Mouse (Mus musculus): ENCODE measurements around the gene Ankrd13c. TPM values are rescaled to one million over a fixed set of nuclear protein-coding genes. Genes with fewer than 3 reads are reported as not detected.
"Not testable (repeated sequence)": the region's sequence is repeated elsewhere in the genome, so short reads cannot be mapped to it uniquely, and the experiment has no call there.

The Ankrd13c gene
- polyA plus RNA-seq, 1 experiment from 2014 or later: 42.3 TPM

DNA sequence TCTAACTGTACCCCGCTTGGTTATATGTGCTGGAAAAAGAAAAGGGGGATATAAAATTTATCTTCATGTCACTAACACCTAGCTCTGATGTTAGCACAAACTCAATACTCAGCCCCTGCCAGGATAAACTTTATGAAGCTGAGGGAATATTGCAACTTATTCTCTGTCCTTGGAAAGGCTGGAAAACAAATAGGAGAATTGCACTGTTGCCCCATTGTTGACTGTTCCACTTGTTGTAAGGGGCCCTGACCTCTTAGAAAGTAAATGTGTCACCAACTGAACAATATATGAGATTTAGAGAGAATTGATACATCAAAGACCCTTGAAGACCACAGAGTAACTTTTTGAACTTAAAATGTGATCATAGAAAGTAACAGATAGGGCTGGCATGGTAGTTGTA, 17.6 kb upstream of the Ankrd13c start:
- WGBS (ENCODE audit: missing documents): 100% methylated on average over 1 of the region's 1 CpGs
- Histone ChIP-seq H3K27ac (no peak overlapping the region), H3K4me3 (ENCODE audit: inconsistent target) (no peak overlapping the region), H3K79me2 (ENCODE audit: inconsistent target) (no peaks in the 10 kb centered on the region), H3K36me3 (ENCODE audit: inconsistent target) (no peaks in the 10 kb centered on the region)

DNA sequence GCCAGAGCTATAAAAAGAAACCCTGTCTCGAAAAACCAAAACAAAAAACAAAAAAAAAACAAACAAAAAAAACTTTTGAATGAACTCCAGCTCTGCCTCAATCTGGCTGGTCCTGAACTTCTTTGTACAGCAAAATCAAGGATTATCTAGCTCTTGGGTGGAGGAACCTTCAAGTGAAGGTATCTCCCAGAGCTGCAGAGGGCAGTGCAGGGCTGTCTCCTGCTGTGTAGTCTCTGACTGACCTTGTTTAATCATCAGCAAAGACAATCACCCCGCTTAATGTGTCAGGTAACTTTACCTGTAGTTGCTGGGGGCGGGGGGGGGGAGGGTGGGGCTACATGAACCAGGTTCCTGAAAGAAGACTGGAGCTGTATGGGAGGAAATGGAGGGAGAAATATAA, 15.4 kb upstream of the Ankrd13c start:
- no peaks in the 10 kb centered on the region for H3K36me3 ChIP-seq (ENCODE audit: inconsistent target)
- no peak overlapping the region for H3K4me3 ChIP-seq (ENCODE audit: inconsistent target)
- H3K27ac ChIP-seq: no peak overlapping the region
- 42% methylated on average over 3 of the region's 3 CpGs for WGBS (ENCODE audit: missing documents)
- no peaks in the 10 kb centered on the region for H3K79me2 ChIP-seq (ENCODE audit: inconsistent target)

DNA sequence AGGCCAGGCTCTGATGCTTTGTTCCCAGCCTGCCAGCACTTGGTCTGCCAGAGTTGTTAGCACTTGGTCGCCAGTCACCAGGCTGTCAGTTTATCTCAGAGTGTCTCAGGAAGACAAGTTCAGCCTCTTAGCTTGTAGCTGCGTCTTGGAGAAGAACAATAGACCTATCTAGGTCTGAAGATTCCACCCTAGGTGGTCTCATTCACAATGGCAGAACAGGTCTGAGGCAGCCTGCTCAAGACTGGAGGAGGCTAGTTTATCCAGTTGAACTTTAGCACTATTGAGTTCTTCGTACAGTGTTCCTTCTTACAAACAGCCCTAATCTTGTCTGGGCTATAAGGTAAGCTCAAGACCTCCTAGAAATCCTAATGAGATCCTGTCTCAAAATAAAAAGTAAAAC, 15.0 kb upstream of the Ankrd13c start:
- Histone ChIP-seq H3K79me2 (ENCODE audit: inconsistent target) (no peaks in the 10 kb centered on the region), H3K4me3 (ENCODE audit: inconsistent target) (no peak overlapping the region), H3K27ac (no peak overlapping the region), H3K36me3 (ENCODE audit: inconsistent target) (no peaks in the 10 kb centered on the region)
- WGBS (ENCODE audit: missing documents): 58% methylated on average over 3 of the region's 3 CpGs

DNA sequence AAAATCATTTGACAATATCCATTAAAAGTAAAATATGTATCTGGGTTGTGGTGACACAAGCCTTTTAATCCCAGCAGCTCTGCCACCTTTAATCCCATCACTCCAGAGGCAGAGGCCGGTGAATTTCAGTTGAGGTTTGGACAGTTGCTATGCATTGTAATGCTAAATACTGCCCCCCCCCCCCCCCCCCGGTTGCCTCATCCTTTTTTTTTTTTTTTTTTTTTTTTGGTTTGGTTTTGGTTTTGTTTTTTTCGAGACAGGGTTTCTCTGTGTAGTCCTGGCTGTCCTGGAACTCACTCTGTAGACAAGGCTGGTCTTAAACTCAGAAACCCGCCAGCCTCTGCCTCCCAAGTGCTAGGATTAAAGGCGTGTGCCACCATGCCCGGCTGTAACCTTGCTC, 13.8 kb upstream of the Ankrd13c start:
- H3K27ac ChIP-seq; H3K36me3 ChIP-seq (ENCODE audit: inconsistent target); H3K79me2 ChIP-seq (ENCODE audit: inconsistent target); H3K4me3 ChIP-seq (ENCODE audit: inconsistent target): not testable (repeated sequence)
- WGBS (ENCODE audit: missing documents): 88% methylated on average over 4 of the region's 6 CpGs

DNA sequence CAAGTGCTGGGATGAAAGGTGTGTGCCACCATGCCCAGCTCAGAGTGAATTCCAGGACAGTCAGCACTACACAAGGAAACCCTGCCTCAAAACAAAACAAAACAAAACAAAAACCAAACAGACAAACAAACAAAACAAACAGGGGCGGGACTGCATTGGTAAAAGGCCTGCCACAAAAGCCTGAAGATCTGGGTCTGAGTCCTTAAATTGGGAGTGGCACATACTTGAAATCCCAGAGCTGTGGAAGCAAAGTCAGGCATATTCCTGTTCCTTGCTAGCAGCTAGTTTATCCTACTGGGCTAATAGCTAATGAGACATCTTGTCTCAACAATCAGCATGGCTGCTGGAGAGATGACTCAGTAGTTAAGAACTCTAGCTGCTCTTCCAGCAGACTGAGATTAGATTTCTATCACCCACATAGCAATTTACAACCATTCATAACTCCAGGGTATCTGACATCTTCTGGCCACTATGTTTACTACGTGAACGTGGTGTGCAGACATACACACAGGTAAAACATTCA, 12.7 kb upstream of the Ankrd13c start:
- no peak overlapping the region for H3K4me3 ChIP-seq (ENCODE audit: inconsistent target)
- no peak overlapping the region for H3K27ac ChIP-seq
- WGBS (ENCODE audit: missing documents): 67% methylated on average over 3 of the region's 3 CpGs
- no peaks in the 10 kb centered on the region for H3K79me2 ChIP-seq (ENCODE audit: inconsistent target)
- no peaks in the 10 kb centered on the region for H3K36me3 ChIP-seq (ENCODE audit: inconsistent target)

DNA sequence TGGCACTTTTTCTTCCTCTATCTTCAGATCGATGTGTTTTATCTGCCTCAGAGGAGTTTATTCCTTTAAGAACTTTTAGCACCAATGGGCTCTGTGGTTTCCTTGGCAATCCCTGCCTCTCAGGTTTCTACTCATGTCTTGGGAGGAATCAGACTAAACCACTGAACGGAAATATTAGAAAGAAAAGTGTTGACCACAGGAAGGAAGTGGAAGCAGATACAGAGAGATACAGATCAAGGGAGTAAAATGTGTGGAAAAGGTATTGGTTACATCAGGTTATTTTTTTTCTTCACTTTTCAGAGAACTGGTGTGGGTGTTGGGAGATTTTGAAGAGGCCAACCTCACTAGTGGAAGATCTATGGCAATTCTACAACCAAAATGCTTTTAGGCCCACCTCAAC, 8.5 kb upstream of the Ankrd13c start:
- no peak overlapping the region for H3K27ac ChIP-seq
- no peaks in the 10 kb centered on the region for H3K79me2 ChIP-seq (ENCODE audit: inconsistent target)
- WGBS (ENCODE audit: missing documents): 11% methylated on average over 2 of the region's 2 CpGs
- no peak overlapping the region for H3K4me3 ChIP-seq (ENCODE audit: inconsistent target)
- H3K36me3 ChIP-seq (ENCODE audit: inconsistent target): no peaks in the 10 kb centered on the region

DNA sequence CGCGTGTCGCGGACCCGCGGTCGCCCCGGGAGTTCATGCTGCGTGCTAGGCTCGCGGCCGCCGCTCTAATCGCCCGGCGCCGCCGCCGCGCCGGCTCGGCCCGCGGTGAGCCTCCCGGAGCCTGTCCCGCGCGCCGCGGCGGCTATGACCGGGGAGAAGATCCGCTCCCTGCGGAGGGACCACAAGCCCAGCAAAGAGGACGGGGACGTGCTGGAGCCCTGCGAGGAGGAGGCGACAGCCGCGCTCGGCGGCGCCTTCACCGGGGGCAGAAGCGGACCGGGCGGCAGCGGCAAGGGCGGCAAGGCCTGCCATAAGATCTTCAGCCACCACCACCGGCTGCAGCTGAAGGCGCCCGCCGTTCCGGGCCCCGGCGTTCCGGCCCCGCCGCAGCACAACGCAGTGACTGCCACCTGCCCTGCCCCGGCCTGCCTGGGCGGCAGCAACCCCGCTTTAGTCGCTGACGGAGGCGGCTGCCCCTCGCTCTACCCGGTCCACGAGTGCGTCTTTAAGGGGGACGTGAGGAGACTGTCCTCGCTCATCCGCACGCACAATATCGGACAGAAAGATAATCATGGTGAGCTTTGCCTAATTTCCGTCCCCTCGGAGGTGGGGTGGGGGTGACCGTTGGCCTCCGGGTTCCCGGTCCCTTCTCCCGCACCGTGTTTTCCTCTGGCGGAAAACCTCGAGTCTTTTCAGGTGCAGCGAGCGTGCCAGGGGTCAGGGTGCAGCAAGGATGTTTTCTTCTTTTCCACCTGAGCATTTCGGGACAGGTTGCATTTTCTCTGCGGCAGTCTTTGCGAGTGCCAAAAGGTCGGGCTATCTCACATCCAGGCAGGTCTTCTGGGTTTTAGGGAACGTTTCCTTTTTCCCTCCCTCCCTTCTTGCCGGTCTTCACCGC, 593 bp downstream of the Ankrd13c start:
- WGBS (ENCODE audit: missing documents): under 1% methylated on average over 92 of the region's 93 CpGs
- Histone ChIP-seq H3K36me3 (ENCODE audit: inconsistent target) (no peaks in the 10 kb centered on the region), H3K4me3 (ENCODE audit: inconsistent target) (peak overlapping the region; percentile 76), H3K79me2 (ENCODE audit: inconsistent target) (peaks cover 50% of the 10 kb centered on the region), H3K27ac (no peak overlapping the region)

DNA sequence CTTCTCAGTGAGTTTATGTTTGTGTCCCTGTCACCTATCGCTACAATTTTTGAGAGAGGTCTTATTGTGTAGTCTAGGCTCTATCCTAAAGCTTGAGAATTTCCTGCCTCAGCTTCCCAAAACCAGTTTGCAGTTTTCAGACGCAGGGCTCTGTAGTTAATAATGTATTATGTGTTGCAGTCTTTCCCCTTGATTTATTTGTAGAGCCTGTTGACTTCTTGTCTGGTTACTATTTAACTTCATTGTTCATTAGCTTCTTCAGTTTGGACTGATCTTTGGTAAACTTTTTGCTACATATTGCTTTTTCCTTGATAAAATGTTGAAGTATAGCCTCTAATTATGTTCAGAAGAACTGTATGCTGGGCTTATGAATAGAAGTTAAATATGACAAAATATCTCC, 5.7 kb downstream of the Ankrd13c start:
- Histone ChIP-seq H3K4me3 (ENCODE audit: inconsistent target) (no peak overlapping the region), H3K79me2 (ENCODE audit: inconsistent target) (peaks cover 100% of the 10 kb centered on the region), H3K36me3 (ENCODE audit: inconsistent target) (no peaks in the 10 kb centered on the region), H3K27ac (no peak overlapping the region)
- 100% methylated on average over 2 of the region's 2 CpGs for WGBS (ENCODE audit: missing documents)

DNA sequence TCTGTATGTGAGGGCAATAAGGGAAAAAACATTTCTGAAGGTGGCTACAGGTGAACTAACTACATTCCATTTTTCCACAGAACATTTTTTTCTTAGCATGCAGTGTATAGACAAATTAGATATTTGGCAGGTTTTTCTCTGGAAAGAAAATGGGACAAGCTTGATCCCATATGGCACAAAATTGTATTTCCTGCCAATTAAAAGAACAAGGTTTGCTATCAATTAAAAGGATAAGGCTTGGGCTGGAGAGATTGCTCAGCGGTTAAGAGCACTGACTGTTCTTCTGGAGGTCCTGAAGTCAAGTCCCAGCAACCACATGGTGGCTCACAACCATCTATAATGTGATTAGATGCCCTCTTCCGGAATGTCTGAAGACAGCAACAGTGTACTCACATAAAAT, 8.4 kb downstream of the Ankrd13c start:
- Histone ChIP-seq H3K79me2 (ENCODE audit: inconsistent target) (peaks cover 100% of the 10 kb centered on the region), H3K27ac (no peak overlapping the region), H3K36me3 (ENCODE audit: inconsistent target) (no peaks in the 10 kb centered on the region), H3K4me3 (ENCODE audit: inconsistent target) (no peak overlapping the region)
- WGBS (ENCODE audit: missing documents): 91% methylated on average over 1 of the region's 2 CpGs

DNA sequence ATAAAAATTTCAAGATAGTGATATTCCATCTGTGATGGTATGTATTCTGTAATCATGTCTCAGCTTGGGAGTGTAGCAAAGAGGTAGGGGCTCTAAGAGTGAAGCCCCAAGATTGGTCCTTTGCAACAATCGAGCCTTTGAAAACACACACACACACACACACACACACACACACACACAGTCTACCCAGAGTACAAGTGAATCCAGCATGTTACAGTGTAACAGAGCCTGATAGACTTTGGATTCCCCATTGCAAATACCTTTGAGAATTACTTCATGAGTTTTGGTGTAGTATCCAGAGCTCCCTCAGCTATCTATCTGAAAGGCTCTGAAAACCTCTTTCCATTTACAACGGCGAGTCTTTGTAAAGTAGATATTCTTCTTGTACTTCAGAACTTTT, 9.2 kb downstream of the Ankrd13c start:
- Histone ChIP-seq H3K27ac (no peak overlapping the region), H3K36me3 (ENCODE audit: inconsistent target) (no peaks in the 10 kb centered on the region), H3K79me2 (ENCODE audit: inconsistent target) (peaks cover 99% of the 10 kb centered on the region), H3K4me3 (ENCODE audit: inconsistent target) (no peak overlapping the region)
- 96% methylated on average over 3 of the region's 3 CpGs for WGBS (ENCODE audit: missing documents)

DNA sequence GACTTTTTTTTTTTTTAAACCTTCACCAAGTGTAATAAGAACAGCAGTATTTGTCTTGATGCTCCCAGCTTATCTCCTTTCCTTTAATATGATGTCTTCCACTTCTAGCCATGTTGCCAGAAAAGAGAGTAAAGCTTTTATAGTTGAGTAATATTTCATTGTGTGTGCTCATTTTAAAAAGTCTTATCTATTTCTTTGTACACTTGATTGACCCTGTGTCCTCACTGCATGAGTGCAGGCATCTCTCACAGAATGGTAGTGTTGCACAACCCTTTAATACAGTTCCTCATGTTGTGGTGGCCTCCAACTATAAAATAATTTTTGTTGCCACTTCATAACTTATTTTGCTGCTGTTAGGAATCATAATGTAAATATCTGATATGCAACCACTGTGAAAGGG, 10.3 kb downstream of the Ankrd13c start:
- Histone ChIP-seq H3K79me2 (ENCODE audit: inconsistent target) (peaks cover 88% of the 10 kb centered on the region), H3K27ac (no peak overlapping the region), H3K4me3 (ENCODE audit: inconsistent target) (no peak overlapping the region), H3K36me3 (ENCODE audit: inconsistent target) (peaks cover 3% of the 10 kb centered on the region; the same call in 1 of the 2 replicates)

DNA sequence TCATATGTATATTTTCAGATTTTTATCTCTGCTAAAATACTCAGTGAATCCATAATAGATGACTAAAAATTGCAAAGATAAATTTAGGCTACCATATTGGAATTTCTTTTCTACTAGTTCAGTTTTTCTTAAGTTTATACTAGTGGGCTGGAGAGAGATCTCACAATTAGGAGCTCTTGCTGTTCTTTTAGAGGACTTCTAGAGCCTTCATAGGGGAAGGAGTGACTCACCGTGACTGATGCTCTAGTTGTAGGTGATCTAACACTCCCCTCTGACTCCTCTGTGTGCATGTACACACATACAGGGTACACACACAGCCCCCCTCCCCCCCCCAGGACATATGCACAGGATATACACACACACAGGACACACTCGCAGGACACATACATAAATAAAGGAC, 24.1 kb downstream of the Ankrd13c start:
- no peak overlapping the region for H3K4me3 ChIP-seq (ENCODE audit: inconsistent target)
- H3K27ac ChIP-seq: no peak overlapping the region
- H3K36me3 ChIP-seq (ENCODE audit: inconsistent target): peaks cover 10% of the 10 kb centered on the region; the same call in 1 of the 2 replicates
- peaks cover 28% of the 10 kb centered on the region; the same call in 1 of the 2 replicates for H3K79me2 ChIP-seq (ENCODE audit: inconsistent target)
- WGBS (ENCODE audit: missing documents): 91% methylated on average over 2 of the region's 2 CpGs

DNA sequence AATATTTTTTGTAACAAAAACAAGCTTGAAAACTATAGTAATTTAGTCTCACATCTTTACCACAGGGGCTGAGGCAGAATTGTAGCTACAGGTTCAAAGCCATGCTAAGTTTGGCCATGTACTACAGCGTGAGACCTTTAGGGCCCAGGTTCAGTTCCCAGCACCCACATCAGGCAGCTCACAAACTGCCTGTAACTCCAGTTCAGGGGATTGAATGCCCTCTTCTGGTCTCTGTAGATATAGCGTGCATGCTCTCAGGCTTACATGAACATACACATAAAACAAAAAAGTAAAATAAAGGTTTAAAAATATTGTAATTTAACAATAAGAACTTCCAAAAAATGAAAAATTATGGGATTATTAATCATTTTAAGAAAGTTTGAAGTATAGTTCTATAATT, 26.2 kb downstream of the Ankrd13c start:
- no peak overlapping the region for H3K27ac ChIP-seq
- H3K36me3 ChIP-seq (ENCODE audit: inconsistent target): peaks cover 10% of the 10 kb centered on the region; the same call in 1 of the 2 replicates
- H3K4me3 ChIP-seq (ENCODE audit: inconsistent target): no peak overlapping the region
- peaks cover 28% of the 10 kb centered on the region; the same call in 1 of the 2 replicates for H3K79me2 ChIP-seq (ENCODE audit: inconsistent target)
- 92% methylated on average over 2 of the region's 2 CpGs for WGBS (ENCODE audit: missing documents)

DNA sequence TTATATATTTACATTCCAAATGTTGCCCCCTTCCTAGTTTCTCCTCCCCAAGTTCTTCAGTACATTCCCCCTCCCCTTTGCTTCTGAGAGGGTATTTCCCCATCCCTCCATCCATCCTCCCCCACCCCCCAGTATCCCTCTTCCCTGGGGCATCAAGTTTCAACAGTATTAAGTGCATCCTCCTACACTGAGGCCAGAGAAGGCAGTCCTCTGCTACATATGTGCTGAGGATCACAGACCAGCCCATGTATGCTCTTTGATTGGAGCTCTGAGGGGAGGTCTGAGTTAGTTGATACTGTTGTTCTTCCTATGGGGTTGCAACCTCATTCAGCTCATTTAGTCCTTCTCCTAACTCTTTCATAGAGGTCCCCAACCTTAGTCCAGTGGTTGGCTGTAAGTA, 32.6 kb downstream of the Ankrd13c start:
- no peak overlapping the region for H3K27ac ChIP-seq
- no peaks in the 10 kb centered on the region for H3K79me2 ChIP-seq (ENCODE audit: inconsistent target)
- H3K4me3 ChIP-seq (ENCODE audit: inconsistent target): no peak overlapping the region
- no peaks in the 10 kb centered on the region for H3K36me3 ChIP-seq (ENCODE audit: inconsistent target)

DNA sequence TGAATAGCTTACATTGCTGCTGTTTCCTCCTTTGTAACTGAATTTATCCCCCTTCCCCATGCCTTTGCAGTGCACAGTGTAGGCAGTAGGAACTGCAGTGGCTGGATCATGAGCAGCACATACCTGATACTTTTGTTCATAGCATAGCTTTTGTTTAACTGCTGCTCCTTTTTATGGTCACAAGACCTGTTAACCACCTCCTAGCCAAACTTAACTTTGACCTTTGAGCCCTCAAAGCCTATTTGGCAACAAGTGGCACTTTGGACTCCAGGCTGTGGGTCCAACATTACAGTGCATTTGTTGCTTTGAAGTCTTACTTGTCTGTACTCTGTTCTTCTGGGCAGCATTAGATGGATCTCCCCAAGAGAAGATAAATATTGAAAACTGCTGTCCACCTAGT, 46.3 kb downstream of the Ankrd13c start:
- Histone ChIP-seq H3K79me2 (ENCODE audit: inconsistent target) (no peaks in the 10 kb centered on the region), H3K36me3 (ENCODE audit: inconsistent target) (peaks cover 7% of the 10 kb centered on the region; the same call in 1 of the 2 replicates), H3K4me3 (ENCODE audit: inconsistent target) (no peak overlapping the region), H3K27ac (no peak overlapping the region)
